10 mouse cellular contexts compared by ENCODE assay signal in the genomic region with DNA sequence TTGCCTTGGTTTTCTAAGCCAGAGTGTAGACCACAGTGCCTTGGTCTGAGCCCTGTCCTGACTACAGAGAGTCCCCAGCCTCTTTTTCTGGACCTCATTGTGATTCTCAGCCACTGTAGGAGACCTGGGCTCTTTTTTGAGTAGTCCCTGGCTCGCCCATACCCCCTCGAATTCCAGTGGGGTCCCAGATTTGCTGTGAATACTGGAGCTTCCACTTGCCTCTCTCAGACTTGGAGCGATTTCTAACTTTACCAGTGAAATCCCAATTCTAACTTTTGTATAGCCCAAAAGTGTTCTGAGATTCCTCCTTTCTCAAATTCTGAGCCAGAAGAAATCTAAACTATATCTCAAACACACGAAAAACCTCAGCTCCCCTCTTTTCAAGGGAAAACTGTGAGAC. TPM values are rescaled to one million over a fixed set of nuclear protein-coding genes. Genes with fewer than 3 reads are reported as not detected.
DNase-seq lines count a peak whose midpoint lies in the region; ATAC-seq lines count a peak whose summit lies in the region.
"Had no signal": no experiment of that assay in that cellular context is flagged by ENCODE, and none has a peak within 500 bp of the region (broad histone marks: within the 10 kb centered on the region; RNA-seq: fewer than 3 reads in every experiment).

A gene (plus strand): TSS at position 301 of the 400 bp plus-strand sequence.

- no peak for ATAC-seq in heart, embryonic 15.5 days (replicated peaks; ENCODE audit: insufficient number of reproducible peaks, insufficient read depth, low FRiP score, low read depth)
- no peak for ATAC-seq in embryonic facial prominence, embryonic 12.5 days (ENCODE audit: insufficient number of reproducible peaks, insufficient read depth, low FRiP score, low TSS enrichment)
- ATAC-seq in midbrain, embryonic 15.5 days (replicated peaks), result no peak

- no peaks in the 10 kb centered on the region for H3K36me3 ChIP-seq in heart, embryonic 15.5 days
- no peaks in the 10 kb centered on the region for H3K36me3 ChIP-seq in embryonic facial prominence, embryonic 12.5 days
- no peaks in the 10 kb centered on the region for H3K36me3 ChIP-seq in hindbrain, embryonic 10.5 days
- H3K36me3 ChIP-seq in midbrain, embryonic 15.5 days (replicated peaks), result no peaks in the 10 kb centered on the region

- H3K9me3 ChIP-seq in heart, embryonic 15.5 days (replicated peaks), result no peaks in the 10 kb centered on the region
- no peaks in the 10 kb centered on the region for H3K9me3 ChIP-seq in embryonic facial prominence, embryonic 12.5 days
- H3K9me3 ChIP-seq in hindbrain, embryonic 10.5 days, result no peaks in the 10 kb centered on the region
- H3K9me3 ChIP-seq in midbrain, embryonic 15.5 days, result no peaks in the 10 kb centered on the region

- peak within 1 kb of the TSS; percentile 73 for H3K4me2 ChIP-seq in heart, embryonic 15.5 days
- peak within 1 kb of the TSS; percentile 43 for H3K4me2 ChIP-seq in embryonic facial prominence, embryonic 12.5 days (replicated peaks)
- H3K4me2 ChIP-seq in midbrain, embryonic 15.5 days, result peak within 1 kb of the TSS; percentile 49

- H3K27me3 ChIP-seq in heart, embryonic 15.5 days, result peaks cover 59% of the 10 kb centered on the region
- peaks cover 44% of the 10 kb centered on the region for H3K27me3 ChIP-seq in embryonic facial prominence, embryonic 12.5 days
- peaks cover 72% of the 10 kb centered on the region for H3K27me3 ChIP-seq in hindbrain, embryonic 10.5 days (ENCODE audit: insufficient read depth, poor library complexity, severe bottlenecking)
- H3K27me3 ChIP-seq in midbrain, embryonic 15.5 days (replicated peaks), result peaks cover 37% of the 10 kb centered on the region

- H3K4me3 ChIP-seq in heart, embryonic 15.5 days, result peak within 1 kb of the TSS; percentile 50
- H3K4me3 ChIP-seq in embryonic facial prominence, embryonic 12.5 days, result peak within 1 kb of the TSS; percentile 14; the same call in 1 of the 2 replicates
- H3K4me3 ChIP-seq in hindbrain, embryonic 10.5 days, result peak within 1 kb of the TSS; percentile 48
- H3K4me3 ChIP-seq in midbrain, embryonic 15.5 days, result peak within 1 kb of the TSS; percentile 17; the same call in 1 of the 2 replicates

- peak within 1 kb of the TSS; percentile 58 for H3K9ac ChIP-seq in heart, embryonic 15.5 days
- H3K9ac ChIP-seq in embryonic facial prominence, embryonic 12.5 days, result no peak within 1 kb of the TSS
- no peak within 1 kb of the TSS for H3K9ac ChIP-seq in midbrain, embryonic 15.5 days

- peak within 1 kb of the TSS; percentile 63 for H3K27ac ChIP-seq in heart, embryonic 15.5 days
- H3K27ac ChIP-seq in embryonic facial prominence, embryonic 12.5 days, result no peak within 1 kb of the TSS
- H3K27ac ChIP-seq in hindbrain, embryonic 10.5 days, result peak within 1 kb of the TSS; percentile 40; the same call in 1 of the 2 replicates
- no peak within 1 kb of the TSS for H3K27ac ChIP-seq in midbrain, embryonic 15.5 days

- H3K4me1 ChIP-seq in heart, embryonic 15.5 days (replicated peaks), result peaks cover 22% of the 10 kb centered on the region
- no peaks in the 10 kb centered on the region for H3K4me1 ChIP-seq in embryonic facial prominence, embryonic 12.5 days
- H3K4me1 ChIP-seq in hindbrain, embryonic 10.5 days (replicated peaks), result peaks cover 8% of the 10 kb centered on the region
- H3K4me1 ChIP-seq in midbrain, embryonic 15.5 days, result peaks cover 7% of the 10 kb centered on the region

- WGBS in heart, embryonic 15.5 days, result 42% methylated on average over 4 of the region's 4 CpGs
- WGBS in embryonic facial prominence, embryonic 12.5 days, result 33% methylated on average over 4 of the region's 4 CpGs
- WGBS in hindbrain, embryonic 10.5 days, result 29% methylated on average over 4 of the region's 4 CpGs
- WGBS in midbrain, embryonic 15.5 days, result 36% methylated on average over 4 of the region's 4 CpGs

- DNase-seq in heart, adult 8-10 months (ENCODE audit: low spot score), result no peak
- DNase-seq in hindbrain, embryonic 10.5 days (ENCODE audit: low spot score), result no peak
- DNase-seq in right cerebral cortex, adult 18-20 months, result no peak
- DNase-seq in thymus, postnatal 14 days, result no peak
- DNase-seq in embryo, embryonic 10 days (ENCODE audit: low spot score), result no peak
- DNase-seq: adrenal gland, adult 2 months; kidney, postnatal 25 days had no signal

RNA-seq across cellular contexts. Expression of the gene that starts here (rescaled TPM):
- 17.8 and 20.7 TPM in 2 replicates for polyA plus RNA-seq in heart, embryonic 15.5 days (2015; fragmentation: Nextera tagmentation; extraction: Ambion mirVana)
- 1 to 10 TPM; 2.0 to 4.4 (median 2.5) TPM for total RNA-seq in heart, adult 8-10 months (2022)
- polyA plus RNA-seq in embryonic facial prominence, embryonic 12.5 days (2016; fragmentation: Nextera tagmentation; extraction: Ambion mirVana), result 1.7 and 2.2 TPM in 2 replicates
- 0.12 TPM in 1 of 2 replicates, not detected in the other for polyA plus RNA-seq in hindbrain, embryonic 10.5 days (2016; fragmentation: Nextera tagmentation; extraction: Ambion mirVana)
- polyA plus RNA-seq in midbrain, embryonic 15.5 days (2015; fragmentation: Nextera tagmentation; extraction: Ambion mirVana), result not detected in 2 replicates
- polyA plus RNA-seq: adrenal gland, adult 2 months had no signal

Comparison
In these comparisons a context has a peak if more than half of its experiments do, and no peak if none do; other contexts are left out.
1. H3K27ac ChIP-seq: peak in heart, embryonic 15.5 days (single experiment) and hindbrain, embryonic 10.5 days (single experiment); none in embryonic facial prominence, embryonic 12.5 days (single experiment) and midbrain, embryonic 15.5 days (single experiment).
2. Peak in every context shown above with its lines, with median percentiles within 50 percentile points of each other: H3K4me2 ChIP-seq and H3K4me3 ChIP-seq.